Mouse (Mus musculus): Measurements from ENCODE around the gene Magoh. TPM values are rescaled to one million over a fixed set of nuclear protein-coding genes. Genes with fewer than 3 reads are reported as not detected.

Magoh gene
- total and polyA plus RNA-seq, 2 experiments from 2014 or later, result 49.8 to 138 TPM

- H3K27me3 ChIP-seq (ENCODE audit: insufficient read depth, low read length), result no peaks in the 10 kb centered on the region
- H3K36me3 ChIP-seq (ENCODE audit: insufficient read depth), result peaks cover 48% of the 10 kb centered on the region
- 79% methylated on average over 7 of the region's 7 CpGs for WGBS
- H3K4me2 ChIP-seq (ENCODE audit: low read depth), result no peak overlapping the region
- H3K27ac ChIP-seq (ENCODE audit: low read depth, low read length), result no peak overlapping the region
- ATAC-seq (no peak), DNase-seq (no peak)
- no peak overlapping the region for H3K4me3 ChIP-seq (ENCODE audit: low read depth, low read length)
- H3K4me1 ChIP-seq (ENCODE audit: insufficient read depth), result no peaks in the 10 kb centered on the region; the same call in 1 of the 2 replicates
- TF ChIP-seq CTCF (IDR thresholded peaks at IDR 0.05; ENCODE audit: low read depth), result no peak
- H3K9ac ChIP-seq, result no peak overlapping the region
- no peaks in the 10 kb centered on the region for H3K9me3 ChIP-seq (ENCODE audit: low read length)
Observed at GRCm38 (mm10) chr4:107886371-107886770, 6.8 kb downstream of the Magoh start.

- no peak for TF ChIP-seq CTCF (IDR thresholded peaks at IDR 0.05; ENCODE audit: low read depth)
- Histone ChIP-seq H3K4me3 (ENCODE audit: low read depth, low read length) (peak overlapping the region; percentile 57), H3K9me3 (ENCODE audit: low read length) (no peaks in the 10 kb centered on the region), H3K4me2 (ENCODE audit: low read depth) (peak overlapping the region; percentile 84), H3K4me1 (ENCODE audit: insufficient read depth) (no peaks in the 10 kb centered on the region; the same call in 1 of the 2 replicates), H3K9ac (peak overlapping the region; percentile 65), H3K36me3 (ENCODE audit: insufficient read depth) (peaks cover 37% of the 10 kb centered on the region), H3K27me3 (ENCODE audit: insufficient read depth, low read length) (no peaks in the 10 kb centered on the region), H3K27ac (ENCODE audit: low read depth, low read length) (peak overlapping the region; percentile 93)
- DNase-seq, result no peak
- WGBS, result under 1% methylated on average over 12 of the region's 12 CpGs
- peak; percentile 30 for ATAC-seq
Observed at GRCm38 (mm10) chr4:107889385-107889730, 9.8 kb downstream of the Magoh start.

GRCm38 (mm10) chr4:107889731-107890432 lies 10.3 kb downstream of the Magoh start, which contains the start of gene 0610037L13Rik:
Gene 0610037L13Rik (plus strand): TSS chr4:107889813.
- H3K9me3 ChIP-seq (ENCODE audit: low read length), result no peaks in the 10 kb centered on the region
- H3K4me3 ChIP-seq (ENCODE audit: low read depth, low read length), result peak within 1 kb of the TSS; percentile 57
- ATAC-seq (peak; percentile 95), DNase-seq (peak; percentile 96)
- 1% methylated on average over 47 of the region's 48 CpGs for WGBS
- peaks cover 37% of the 10 kb centered on the region for H3K36me3 ChIP-seq (ENCODE audit: insufficient read depth)
- H3K27me3 ChIP-seq (ENCODE audit: insufficient read depth, low read length), result no peaks in the 10 kb centered on the region
- TF ChIP-seq CTCF (IDR thresholded peaks at IDR 0.05; ENCODE audit: low read depth), result no peak
- H3K4me1 ChIP-seq (ENCODE audit: insufficient read depth), result no peaks in the 10 kb centered on the region; the same call in 1 of the 2 replicates
- peak within 1 kb of the TSS; percentile 65 for H3K9ac ChIP-seq
- peak within 1 kb of the TSS; percentile 93 for H3K27ac ChIP-seq (ENCODE audit: low read depth, low read length)
- peak within 1 kb of the TSS; percentile 84 for H3K4me2 ChIP-seq (ENCODE audit: low read depth)

- H3K4me3 ChIP-seq (ENCODE audit: low read depth, low read length), result no peak overlapping the region
- H3K9ac ChIP-seq, result no peak overlapping the region
- ATAC-seq, result no peak
- peaks cover 38% of the 10 kb centered on the region for H3K36me3 ChIP-seq (ENCODE audit: insufficient read depth)
- no peak overlapping the region for H3K27ac ChIP-seq (ENCODE audit: low read depth, low read length)
- peak; percentile 46 for DNase-seq
- 83% methylated on average over 2 of the region's 2 CpGs for WGBS
- H3K9me3 ChIP-seq (ENCODE audit: low read length), result no peaks in the 10 kb centered on the region
- peak; percentile 70 for TF ChIP-seq CTCF (IDR thresholded peaks at IDR 0.05; ENCODE audit: low read depth)
- no peaks in the 10 kb centered on the region; the same call in 1 of the 2 replicates for H3K4me1 ChIP-seq (ENCODE audit: insufficient read depth)
- no peak overlapping the region for H3K4me2 ChIP-seq (ENCODE audit: low read depth)
- H3K27me3 ChIP-seq (ENCODE audit: insufficient read depth, low read length), result no peaks in the 10 kb centered on the region
Observed at GRCm38 (mm10) chr4:107892663-107893062, 13.1 kb downstream of the Magoh start.

GRCm38 (mm10) chr4:107899211-107899927 lies 19.8 kb downstream of the Magoh start:
- no peak for TF ChIP-seq CTCF (IDR thresholded peaks at IDR 0.05; ENCODE audit: low read depth)
- H3K9ac ChIP-seq, result no peak overlapping the region
- H3K4me3 ChIP-seq (ENCODE audit: low read depth, low read length), result no peak overlapping the region
- peaks cover 33% of the 10 kb centered on the region for H3K36me3 ChIP-seq (ENCODE audit: insufficient read depth)
- no peaks in the 10 kb centered on the region for H3K27me3 ChIP-seq (ENCODE audit: insufficient read depth, low read length)
- no peaks in the 10 kb centered on the region for H3K4me1 ChIP-seq (ENCODE audit: insufficient read depth)
- DNase-seq, result no peak
- ATAC-seq, result no peak
- no peak overlapping the region for H3K4me2 ChIP-seq (ENCODE audit: low read depth)
- 80% methylated on average over 5 of the region's 5 CpGs for WGBS
- H3K27ac ChIP-seq (ENCODE audit: low read depth, low read length), result no peak overlapping the region
- H3K9me3 ChIP-seq (ENCODE audit: low read length), result no peaks in the 10 kb centered on the region

- WGBS, result 88% methylated on average over 3 of the region's 3 CpGs
- DNase-seq, result no peak
Observed at GRCm38 (mm10) chr4:107900206-107900605, 20.7 kb downstream of the Magoh start.

GRCm38 (mm10) chr4:107904252-107904651 lies 24.7 kb downstream of the Magoh start:
- H3K27ac ChIP-seq (ENCODE audit: low read depth, low read length), result no peak overlapping the region
- ATAC-seq, result no peak
- WGBS, result 96% methylated on average over 10 of the region's 10 CpGs

More at GRCm38 (mm10) chr4:107900206-107900605, 20.7 kb downstream of the Magoh start:
- Histone ChIP-seq H3K27ac (ENCODE audit: low read depth, low read length) (no peak overlapping the region), H3K4me3 (ENCODE audit: low read depth, low read length) (no peak overlapping the region), H3K27me3 (ENCODE audit: insufficient read depth, low read length) (no peaks in the 10 kb centered on the region), H3K9ac (no peak overlapping the region), H3K36me3 (ENCODE audit: insufficient read depth) (peaks cover 28% of the 10 kb centered on the region), H3K4me2 (ENCODE audit: low read depth) (no peak overlapping the region), H3K4me1 (ENCODE audit: insufficient read depth) (no peaks in the 10 kb centered on the region), H3K9me3 (ENCODE audit: low read length) (no peaks in the 10 kb centered on the region)
- ATAC-seq, result no peak
- TF ChIP-seq CTCF (IDR thresholded peaks at IDR 0.05; ENCODE audit: low read depth), result no peak

More at GRCm38 (mm10) chr4:107904252-107904651, 24.7 kb downstream of the Magoh start:
- Histone ChIP-seq H3K36me3 (ENCODE audit: insufficient read depth) (no peaks in the 10 kb centered on the region), H3K9ac (no peak overlapping the region), H3K4me2 (ENCODE audit: low read depth) (no peak overlapping the region), H3K4me3 (ENCODE audit: low read depth, low read length) (no peak overlapping the region), H3K4me1 (ENCODE audit: insufficient read depth) (no peaks in the 10 kb centered on the region), H3K27me3 (ENCODE audit: insufficient read depth, low read length) (no peaks in the 10 kb centered on the region), H3K9me3 (ENCODE audit: low read length) (no peaks in the 10 kb centered on the region)
- DNase-seq, result no peak
- no peak for TF ChIP-seq CTCF (IDR thresholded peaks at IDR 0.05; ENCODE audit: low read depth)
